Mouse (Mus musculus) frontal cortex, adult (tissue): ENCODE results near the gene Defb48.

Experiments
- ATAC-seq: cut with Nextera tagmentation; 2 replicates; pipeline ENCODE4 v1.9.2; 2017; ENCODE audit warnings: mild to moderate bottlenecking, moderate library complexity, mixed read lengths; ENCODE audit not compliant: low TSS enrichment

Gene Defb48

DNA sequence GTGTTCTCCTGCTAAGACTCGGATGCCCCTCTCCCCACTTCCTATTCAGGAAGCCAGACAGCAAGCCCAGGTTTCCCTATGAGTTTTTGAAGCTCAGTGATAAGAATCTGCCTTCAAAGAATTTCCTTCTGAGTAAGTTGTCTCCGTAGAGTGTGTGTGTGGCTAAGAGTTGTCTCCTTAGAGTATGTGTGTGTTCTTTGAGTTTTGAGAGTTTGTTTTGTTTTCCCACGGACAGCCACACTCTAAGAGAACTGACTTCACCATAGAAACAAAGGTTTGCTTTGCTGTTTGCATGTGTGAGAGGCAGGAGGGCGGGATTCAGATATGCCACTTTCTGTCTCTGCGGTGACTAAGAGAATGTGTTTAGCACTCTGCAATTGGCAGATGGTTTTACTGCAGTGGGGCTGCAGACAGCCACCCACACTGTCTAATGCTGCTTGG, 56.2 kb downstream of the Defb48 start:
- peak; percentile 89 for ATAC-seq
